Mouse (Mus musculus): ENCODE measurements around the gene Abcc4. TPM values are rescaled to one million over a fixed set of nuclear protein-coding genes. Genes with fewer than 3 reads are reported as not detected.

The Abcc4 gene
- polyA plus RNA-seq, 1 experiment from 2014 or later = 2.1 TPM

- Histone ChIP-seq H3K4me3 (peak overlapping the region; percentile 56; the same call in 1 of the 2 replicates), H3K27me3 (ENCODE audit: low read depth, poor library complexity, severe bottlenecking) (peaks cover 82% of the 10 kb centered on the region), H3K36me3 (no peaks in the 10 kb centered on the region), H3K4me1 (peaks cover 30% of the 10 kb centered on the region), H3K27ac (no peak overlapping the region), H3K9me3 (replicated peaks) (no peaks in the 10 kb centered on the region)
- WGBS = 82% methylated on average over 11 of the region's 11 CpGs
- DNase-seq (ENCODE audit: low spot score) = no peak
These were observed 943 bp upstream of the Abcc4 start for GRCm38 (mm10) chr14:118706962-118707361.

- peaks cover 34% of the 10 kb centered on the region for H3K4me1 ChIP-seq
- peaks cover 67% of the 10 kb centered on the region for H3K27me3 ChIP-seq (ENCODE audit: low read depth, poor library complexity, severe bottlenecking)
- peak overlapping the region; percentile 78 for H3K27ac ChIP-seq
- peak overlapping the region; percentile 56 for H3K4me3 ChIP-seq
- H3K36me3 ChIP-seq = no peaks in the 10 kb centered on the region
- no peak for DNase-seq (ENCODE audit: low spot score)
- no peaks in the 10 kb centered on the region for H3K9me3 ChIP-seq (replicated peaks)
- 3% methylated on average over 10 of the region's 10 CpGs for WGBS
These were observed 583 bp downstream of the Abcc4 start for GRCm38 (mm10) chr14:118705465-118705807.

- H3K4me3 ChIP-seq = no peak overlapping the region
- peaks cover 33% of the 10 kb centered on the region for H3K4me1 ChIP-seq
- no peak for DNase-seq (ENCODE audit: low spot score)
- 84% methylated on average over 9 of the region's 9 CpGs for WGBS
- H3K27me3 ChIP-seq (ENCODE audit: low read depth, poor library complexity, severe bottlenecking) = peaks cover 57% of the 10 kb centered on the region
- no peaks in the 10 kb centered on the region for H3K9me3 ChIP-seq (replicated peaks)
- no peaks in the 10 kb centered on the region for H3K36me3 ChIP-seq
- no peak overlapping the region for H3K27ac ChIP-seq
These were observed 2.7 kb downstream of the Abcc4 start for GRCm38 (mm10) chr14:118703363-118703762.

- Histone ChIP-seq H3K27ac (no peak overlapping the region), H3K27me3 (ENCODE audit: low read depth, poor library complexity, severe bottlenecking) (peaks cover 51% of the 10 kb centered on the region), H3K36me3 (no peaks in the 10 kb centered on the region), H3K4me3 (no peak overlapping the region), H3K4me1 (peaks cover 33% of the 10 kb centered on the region), H3K9me3 (replicated peaks) (no peaks in the 10 kb centered on the region)
- WGBS = 66% methylated on average over 7 of the region's 7 CpGs
- DNase-seq (ENCODE audit: low spot score) = no peak
These were observed 3.9 kb downstream of the Abcc4 start for GRCm38 (mm10) chr14:118701991-118702608.

GRCm38 (mm10) chr14:118700576-118700975, 5.4 kb downstream of the Abcc4 start:
- 79% methylated on average over 7 of the region's 7 CpGs for WGBS
- no peak for DNase-seq (ENCODE audit: low spot score)
- Histone ChIP-seq H3K4me1 (peaks cover 19% of the 10 kb centered on the region), H3K9me3 (replicated peaks) (no peaks in the 10 kb centered on the region), H3K27me3 (ENCODE audit: low read depth, poor library complexity, severe bottlenecking) (peaks cover 36% of the 10 kb centered on the region), H3K27ac (no peak overlapping the region), H3K36me3 (no peaks in the 10 kb centered on the region), H3K4me3 (no peak overlapping the region)

GRCm38 (mm10) chr14:118699963-118700362, 6.1 kb downstream of the Abcc4 start:
- peaks cover 15% of the 10 kb centered on the region for H3K4me1 ChIP-seq
- H3K9me3 ChIP-seq (replicated peaks) = no peaks in the 10 kb centered on the region
- 39% methylated on average over 5 of the region's 5 CpGs for WGBS
- no peak overlapping the region for H3K27ac ChIP-seq
- no peak overlapping the region for H3K4me3 ChIP-seq
- DNase-seq (ENCODE audit: low spot score) = no peak
- H3K36me3 ChIP-seq = no peaks in the 10 kb centered on the region
- H3K27me3 ChIP-seq (ENCODE audit: low read depth, poor library complexity, severe bottlenecking) = peaks cover 30% of the 10 kb centered on the region

- WGBS = 84% methylated on average over 10 of the region's 10 CpGs
These were observed 6.5 kb downstream of the Abcc4 start for GRCm38 (mm10) chr14:118699508-118699907.

GRCm38 (mm10) chr14:118696556-118697289, 9.3 kb downstream of the Abcc4 start:
- H3K36me3 ChIP-seq = no peaks in the 10 kb centered on the region
- peaks cover 33% of the 10 kb centered on the region for H3K4me1 ChIP-seq
- H3K27me3 ChIP-seq (ENCODE audit: low read depth, poor library complexity, severe bottlenecking) = peaks cover 9% of the 10 kb centered on the region; the same call in 1 of the 2 replicates
- H3K9me3 ChIP-seq (replicated peaks) = no peaks in the 10 kb centered on the region
- no peak overlapping the region for H3K27ac ChIP-seq
- no peak for DNase-seq (ENCODE audit: low spot score)
- WGBS = 95% methylated on average over 16 of the region's 16 CpGs
- H3K4me3 ChIP-seq = no peak overlapping the region

More at GRCm38 (mm10) chr14:118699508-118699907, 6.5 kb downstream of the Abcc4 start:
- Histone ChIP-seq H3K4me3 (no peak overlapping the region), H3K4me1 (peaks cover 15% of the 10 kb centered on the region), H3K27me3 (ENCODE audit: low read depth, poor library complexity, severe bottlenecking) (peaks cover 25% of the 10 kb centered on the region), H3K27ac (no peak overlapping the region), H3K9me3 (replicated peaks) (no peaks in the 10 kb centered on the region), H3K36me3 (no peaks in the 10 kb centered on the region)
- no peak for DNase-seq (ENCODE audit: low spot score)

- peaks cover 35% of the 10 kb centered on the region for H3K4me1 ChIP-seq
- no peaks in the 10 kb centered on the region for H3K36me3 ChIP-seq
- DNase-seq (ENCODE audit: low spot score) = no peak
- no peaks in the 10 kb centered on the region for H3K9me3 ChIP-seq (replicated peaks)
- peaks cover 9% of the 10 kb centered on the region; the same call in 1 of the 2 replicates for H3K27me3 ChIP-seq (ENCODE audit: low read depth, poor library complexity, severe bottlenecking)
- H3K4me3 ChIP-seq = no peak overlapping the region
- no peak overlapping the region for H3K27ac ChIP-seq
- WGBS = 86% methylated on average over 11 of the region's 11 CpGs
These were observed 10.2 kb downstream of the Abcc4 start for GRCm38 (mm10) chr14:118695866-118696265.

GRCm38 (mm10) chr14:118694321-118694720, 11.7 kb downstream of the Abcc4 start:
- WGBS = 76% methylated on average over 7 of the region's 7 CpGs
- Histone ChIP-seq H3K4me3 (no peak overlapping the region), H3K4me1 (peaks cover 31% of the 10 kb centered on the region), H3K27ac (no peak overlapping the region), H3K9me3 (replicated peaks) (no peaks in the 10 kb centered on the region), H3K36me3 (no peaks in the 10 kb centered on the region), H3K27me3 (ENCODE audit: low read depth, poor library complexity, severe bottlenecking) (peaks cover 9% of the 10 kb centered on the region; the same call in 1 of the 2 replicates)
- DNase-seq (ENCODE audit: low spot score) = no peak

GRCm38 (mm10) chr14:118691910-118692309, 14.1 kb downstream of the Abcc4 start:
- Histone ChIP-seq H3K4me3 (no peak overlapping the region), H3K9me3 (replicated peaks) (no peaks in the 10 kb centered on the region), H3K4me1 (peaks cover 41% of the 10 kb centered on the region), H3K36me3 (no peaks in the 10 kb centered on the region), H3K27ac (no peak overlapping the region), H3K27me3 (ENCODE audit: low read depth, poor library complexity, severe bottlenecking) (no peaks in the 10 kb centered on the region)
- 90% methylated on average over 6 of the region's 6 CpGs for WGBS
- DNase-seq (ENCODE audit: low spot score) = no peak

- Histone ChIP-seq H3K27me3 (ENCODE audit: low read depth, poor library complexity, severe bottlenecking) (no peaks in the 10 kb centered on the region), H3K9me3 (replicated peaks) (no peaks in the 10 kb centered on the region), H3K36me3 (no peaks in the 10 kb centered on the region), H3K27ac (no peak overlapping the region), H3K4me3 (no peak overlapping the region), H3K4me1 (peaks cover 41% of the 10 kb centered on the region)
- DNase-seq (ENCODE audit: low spot score) = no peak
- WGBS = 79% methylated on average over 5 of the region's 5 CpGs
These were observed 14.6 kb downstream of the Abcc4 start for GRCm38 (mm10) chr14:118691404-118691803.

- WGBS = 72% methylated on average over 8 of the region's 8 CpGs
- Histone ChIP-seq H3K4me3 (no peak overlapping the region), H3K9me3 (replicated peaks) (no peaks in the 10 kb centered on the region), H3K4me1 (peaks cover 41% of the 10 kb centered on the region), H3K36me3 (no peaks in the 10 kb centered on the region), H3K27ac (no peak overlapping the region), H3K27me3 (ENCODE audit: low read depth, poor library complexity, severe bottlenecking) (no peaks in the 10 kb centered on the region)
- DNase-seq (ENCODE audit: low spot score) = no peak
These were observed 15.1 kb downstream of the Abcc4 start for GRCm38 (mm10) chr14:118690921-118691320.
